Mouse (Mus musculus) lung, adult 2 months (tissue): ENCODE results near the gene Fut8.

ENCODE experiments used
- CTCF ChIP-seq: fragments of 200-500 bp; IDR thresholded peaks from 2 replicates; pipeline ENCODE4 v1.5.1; 2011; ENCODE audit warnings: mild to moderate bottlenecking, low read length, control low read depth; ENCODE audit not compliant: insufficient read depth
- POLR2A ChIP-seq: fragments of 200-500 bp; IDR thresholded peaks from 2 replicates; pipeline ENCODE4 v1.6.1; 2011; ENCODE audit warnings: low read depth, mild to moderate bottlenecking, control low read depth, low read length, borderline replicate concordance; ENCODE audit errors: extremely low read depth

GRCm38 (mm10) chr12:77481153-77481552 lies 243.2 kb downstream of the Fut8 start:
- TF ChIP-seq CTCF (no peak), POLR2A (no peak)
